Mouse (Mus musculus) 3134 (cell line): ENCODE data around the gene Clptm1.

ENCODE experiments used
- DNase-seq: peaks from one replicate; pipeline ENCODE4 v3.0.0-alpha.2; 2011; ENCODE audit warnings: low spot score; ENCODE audit not compliant: insufficient read length; ENCODE audit errors: extremely low read depth

The Clptm1 gene

DNA sequence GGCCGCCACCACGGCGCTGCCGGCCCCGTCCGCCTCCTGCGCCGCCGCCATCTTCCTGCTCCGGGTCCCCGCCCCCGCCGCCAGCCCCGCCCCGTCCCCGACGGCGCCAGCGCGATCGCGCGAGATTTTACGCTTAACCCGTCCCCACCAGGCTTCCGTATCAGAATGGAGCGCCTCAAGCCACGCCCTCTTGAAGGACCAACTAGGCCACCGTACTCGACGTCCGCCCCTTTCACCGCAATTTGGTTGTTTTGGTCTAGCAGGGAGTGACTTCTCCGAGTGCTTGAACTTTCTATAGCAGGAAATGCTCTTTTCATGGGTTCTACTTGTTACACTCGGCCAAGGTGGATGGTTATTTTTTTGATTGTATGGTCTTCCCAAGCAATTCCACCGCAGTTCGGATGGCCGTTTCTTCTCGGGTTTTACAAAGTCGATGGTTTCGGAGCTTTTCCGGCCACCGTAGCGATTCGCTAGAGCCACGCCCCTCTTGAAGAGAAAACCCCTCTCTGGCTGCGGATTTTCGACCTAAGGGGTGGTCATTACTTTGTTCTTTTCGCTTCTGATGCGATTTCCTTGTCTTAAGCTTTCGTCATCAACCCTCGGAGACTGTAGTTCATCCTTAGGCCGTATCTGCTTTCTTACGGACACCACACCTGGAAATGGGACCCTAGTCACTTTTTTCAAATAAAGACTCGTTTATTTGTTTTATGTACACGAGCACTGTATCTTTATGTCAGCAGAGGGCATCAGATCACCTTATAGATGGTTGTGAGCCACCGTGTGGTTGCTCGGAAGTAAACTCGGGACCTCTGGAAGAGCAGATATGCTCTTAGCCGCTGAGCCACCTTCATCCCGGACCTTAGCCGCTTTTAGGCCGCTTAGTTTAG, at the start of gene Clptm1:
TSS of gene Clptm1 (minus strand) at position 79 of the 887 bp plus-strand sequence.
- DNase-seq, result peak; percentile 89

DNA sequence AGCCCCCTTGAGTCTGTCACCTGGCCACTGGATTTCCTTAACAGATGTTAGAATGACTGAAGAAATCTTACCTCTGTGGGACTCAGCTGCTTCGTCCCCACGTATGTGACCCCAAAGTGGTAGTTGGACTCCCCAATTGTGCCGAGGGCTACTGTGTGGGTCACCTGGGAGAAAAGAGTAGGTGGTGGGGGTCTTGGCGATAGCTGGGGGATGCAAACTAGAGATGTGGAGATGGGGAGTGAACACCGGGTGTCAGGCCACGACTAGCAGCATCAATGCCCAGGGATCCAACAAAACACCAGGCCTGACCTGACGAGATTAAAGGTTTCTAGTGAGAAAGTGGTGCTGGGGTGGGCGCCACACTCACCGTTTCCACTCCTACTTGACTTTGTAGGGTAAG, 48.8 kb upstream of the Clptm1 start:
- no peak for DNase-seq

DNA sequence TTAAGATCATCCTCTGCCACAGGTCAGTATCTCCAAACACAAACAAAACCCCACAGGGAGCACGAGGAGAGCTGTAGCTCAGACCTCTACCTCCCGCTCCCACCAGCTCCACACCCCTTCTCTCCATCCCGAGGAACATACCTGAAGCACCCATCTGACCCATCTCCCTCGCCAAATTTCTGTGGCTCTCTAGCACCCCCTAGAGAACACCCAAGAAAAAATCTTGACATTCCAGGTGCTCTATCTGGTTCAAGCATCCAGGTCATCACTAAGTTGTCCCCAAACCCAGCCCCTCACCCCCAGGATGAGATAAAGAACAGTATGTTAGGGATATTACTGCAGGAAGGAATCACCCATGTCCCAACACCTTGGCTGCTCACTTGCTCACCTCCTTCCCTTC, 48.4 kb upstream of the Clptm1 start:
- DNase-seq, result no peak

DNA sequence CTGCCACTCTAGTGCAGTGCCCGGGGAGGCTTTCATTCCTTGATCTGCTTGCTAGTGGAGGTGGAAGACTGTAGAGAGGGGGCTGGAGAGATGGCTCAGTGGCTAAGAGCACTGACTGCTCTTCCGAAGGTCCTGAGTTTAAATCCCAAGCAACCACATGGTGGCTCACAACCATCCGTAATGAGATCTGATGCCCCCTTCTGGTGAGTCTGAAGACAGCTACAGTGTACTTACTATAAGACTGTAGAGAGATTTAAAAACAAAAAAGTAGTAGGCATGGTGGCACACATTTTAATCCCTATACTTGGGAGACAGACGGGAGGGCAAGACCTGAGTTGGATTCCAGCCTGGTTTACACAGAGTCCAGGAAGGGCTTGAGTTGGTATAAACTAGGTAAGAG, 47.6 kb upstream of the Clptm1 start:
- no peak for DNase-seq

DNA sequence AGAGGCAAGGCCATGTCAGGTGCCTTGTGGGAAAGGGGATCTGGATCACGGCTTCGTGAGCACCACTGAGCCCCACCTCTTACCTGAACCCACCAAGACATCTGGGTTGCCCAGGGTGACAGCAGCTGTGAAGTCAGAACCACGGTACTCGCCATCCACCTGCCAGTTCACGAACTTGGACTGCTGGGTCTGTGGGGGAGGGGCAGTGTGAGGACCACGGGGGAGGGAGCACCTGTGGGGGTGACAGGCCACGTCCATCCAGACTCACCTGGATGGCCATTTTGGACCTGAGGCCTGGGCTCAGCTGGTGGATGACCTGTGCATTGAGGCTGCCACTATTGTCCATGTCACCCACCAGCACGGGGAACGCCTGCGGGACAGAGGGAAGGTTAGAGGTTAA, 45.8 kb upstream of the Clptm1 start:
- no peak for DNase-seq

- DNase-seq, result no peak
Measured at GRCm38 (mm10) chr7:19705271-19705670, 40.4 kb upstream of the Clptm1 start.

- DNase-seq, result no peak
Measured at GRCm38 (mm10) chr7:19704475-19704874, 39.6 kb upstream of the Clptm1 start.

DNA sequence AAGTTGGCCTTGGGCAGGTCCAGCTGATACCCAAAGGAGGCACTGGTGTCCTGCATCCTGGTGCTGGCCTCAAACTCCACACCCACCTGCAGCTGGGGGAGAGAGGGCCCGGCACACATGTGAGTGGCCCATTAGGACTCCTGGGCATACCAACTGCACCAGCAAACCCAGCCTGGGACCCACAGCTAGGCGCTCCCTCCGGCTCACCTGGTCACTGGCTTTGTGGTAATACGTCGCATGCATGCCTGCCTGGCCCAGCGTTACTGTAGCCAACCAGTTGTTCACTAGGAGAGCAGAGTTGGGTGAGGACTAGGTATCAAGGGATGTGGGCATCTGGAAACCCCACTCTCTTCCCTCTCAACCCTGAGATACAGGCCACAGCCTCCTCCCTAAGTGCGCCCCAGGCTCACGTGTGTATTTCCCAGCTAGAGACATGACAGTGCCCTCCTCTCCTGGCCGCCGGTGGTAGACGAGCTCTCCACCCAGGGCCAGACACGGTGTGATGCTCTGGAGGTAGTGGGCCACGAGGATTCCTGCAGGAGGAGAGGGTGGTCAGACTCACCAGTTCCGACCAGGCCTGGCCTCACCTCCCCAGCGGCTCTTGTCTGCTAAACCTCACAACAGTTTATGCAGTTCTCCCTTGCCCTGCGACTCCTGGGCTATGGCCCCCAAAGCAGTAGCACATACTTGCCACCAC, 38.2 kb upstream of the Clptm1 start:
- DNase-seq, result no peak

DNA sequence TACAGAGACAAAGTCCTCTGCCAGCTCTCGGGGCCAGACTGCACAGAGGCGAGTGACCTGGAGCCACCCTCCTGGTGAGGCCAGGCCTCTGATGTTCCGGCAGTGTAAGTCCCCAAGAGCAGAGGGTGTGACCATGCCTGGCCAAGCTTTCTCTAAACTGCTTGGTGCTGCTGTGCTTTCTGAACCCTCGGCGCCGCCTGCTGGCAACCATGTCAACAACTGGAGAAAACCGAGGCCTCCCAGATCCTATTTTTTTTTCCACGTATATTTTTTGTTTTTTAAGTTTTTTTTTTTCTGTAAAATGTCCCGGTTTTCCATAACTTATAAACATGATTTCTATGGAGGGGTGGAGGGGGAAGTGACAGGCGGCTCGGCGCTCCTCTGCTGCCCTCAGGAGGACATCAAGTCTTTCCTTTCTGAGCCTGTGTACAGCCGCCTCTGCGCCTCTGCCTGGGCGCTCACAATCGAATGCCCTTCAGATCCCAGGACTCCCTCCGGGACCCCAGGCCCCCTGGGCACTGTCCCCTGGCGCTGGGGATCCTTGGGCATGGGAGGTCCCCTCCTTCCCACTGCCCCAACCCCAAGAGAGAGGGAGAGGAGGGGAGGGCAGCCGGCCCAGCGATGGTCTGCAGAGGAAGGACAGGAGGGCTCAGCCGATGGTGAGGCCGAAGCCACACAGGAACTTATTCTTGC, 36.4 kb upstream of the Clptm1 start:
- DNase-seq, result no peak

- DNase-seq, result no peak
Measured at GRCm38 (mm10) chr7:19700299-19701068, 35.7 kb upstream of the Clptm1 start.

- no peak for DNase-seq
Measured at GRCm38 (mm10) chr7:19699827-19700148, 35.0 kb upstream of the Clptm1 start.

DNA sequence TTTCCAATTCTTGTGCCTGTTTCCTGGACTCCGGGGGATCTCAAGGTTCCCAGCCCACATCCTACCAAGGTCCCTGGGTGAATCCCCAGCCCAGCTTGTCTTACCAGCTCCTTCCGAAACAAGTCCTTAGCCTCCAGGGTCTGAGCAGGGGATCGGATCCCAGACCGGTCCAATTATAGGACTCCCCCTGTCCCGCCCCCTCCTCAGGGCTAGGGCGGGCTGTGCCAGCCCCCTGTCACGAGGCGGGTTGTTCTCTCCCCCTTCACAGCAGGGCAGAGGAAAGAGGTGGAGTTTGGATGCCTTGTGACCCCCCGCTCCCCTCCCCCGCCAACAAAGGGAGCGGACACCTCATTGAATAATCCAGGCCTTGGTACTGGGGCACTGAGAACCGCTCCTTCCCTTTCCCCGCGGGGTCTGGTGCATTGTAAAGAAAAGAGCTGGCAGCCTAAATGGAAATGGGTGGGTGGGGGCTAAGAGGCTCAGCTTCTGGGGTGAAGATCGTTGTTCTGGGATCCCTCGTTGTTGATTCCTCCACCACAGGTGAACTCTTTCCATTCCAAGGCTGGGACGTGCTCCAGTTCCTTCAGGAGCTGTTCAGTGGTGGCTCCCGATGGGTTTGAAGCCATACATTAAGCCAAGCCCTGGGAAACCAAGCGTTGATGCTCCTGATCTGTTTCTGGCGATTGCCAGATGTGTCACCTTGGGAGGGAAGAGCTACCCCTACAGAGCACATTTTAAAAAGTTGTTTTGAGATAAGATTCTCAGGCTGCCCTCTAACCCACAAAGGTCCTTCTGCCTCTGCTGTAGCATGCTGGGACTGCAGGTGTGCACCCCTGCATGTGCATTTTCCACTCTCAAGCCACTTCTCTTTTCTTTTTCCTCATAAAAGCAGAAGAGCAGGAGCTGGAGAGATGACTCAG, 34.3 kb upstream of the Clptm1 start, which contains the start of gene Apoe:
TSS of gene Apoe (minus strand) at position 282 of the 920 bp plus-strand sequence.
- no peak for DNase-seq

- no peak for DNase-seq
Measured at GRCm38 (mm10) chr7:19697949-19698906, 33.4 kb upstream of the Clptm1 start.

DNA sequence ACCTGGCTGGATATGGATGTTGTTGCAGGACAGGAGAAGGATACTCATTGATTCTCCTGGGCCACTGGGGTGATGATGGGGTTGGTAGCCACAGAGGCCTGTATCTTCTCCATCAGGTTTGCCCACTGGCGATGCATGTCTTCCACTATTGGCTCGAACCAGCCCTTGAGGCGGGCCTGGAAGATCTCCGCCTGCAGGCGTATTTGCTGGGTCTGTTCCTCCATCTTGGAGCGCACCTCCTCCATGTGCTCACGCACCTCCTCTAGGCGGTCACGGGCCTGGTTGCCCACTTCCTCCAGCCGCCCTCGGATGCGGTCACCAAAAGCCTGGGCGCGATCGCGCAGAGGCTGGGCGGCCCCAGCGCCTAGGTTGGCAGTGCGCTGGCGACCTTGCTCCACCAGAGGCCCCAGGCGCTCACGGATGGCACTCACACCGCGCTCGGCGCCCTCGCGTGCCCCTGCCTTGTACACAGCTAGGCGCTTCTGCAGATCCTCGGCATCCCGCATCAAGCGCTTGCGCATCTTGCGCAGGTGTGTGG, 31.6 kb upstream of the Clptm1 start:
- no peak for DNase-seq

DNA sequence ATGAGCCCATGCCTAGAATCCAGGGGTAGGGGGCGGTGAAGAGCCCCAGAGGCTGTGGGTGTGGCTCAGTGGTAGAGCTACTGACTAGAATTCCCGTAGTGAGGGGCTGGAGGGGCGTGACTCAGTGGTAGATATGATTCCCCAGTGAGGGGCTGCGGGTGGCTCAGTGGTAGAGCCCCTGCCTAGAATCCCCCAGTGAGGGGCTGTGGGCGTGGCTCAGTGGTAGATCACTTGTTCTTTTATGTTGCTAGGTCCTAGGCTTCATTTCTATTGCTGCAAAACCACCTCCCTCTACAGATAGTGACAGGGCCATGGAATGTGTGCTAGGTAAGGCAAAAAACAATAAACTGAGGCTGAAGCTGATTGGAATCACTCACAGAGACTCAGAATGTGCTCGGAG, 31.0 kb upstream of the Clptm1 start:
- DNase-seq, result no peak

DNA sequence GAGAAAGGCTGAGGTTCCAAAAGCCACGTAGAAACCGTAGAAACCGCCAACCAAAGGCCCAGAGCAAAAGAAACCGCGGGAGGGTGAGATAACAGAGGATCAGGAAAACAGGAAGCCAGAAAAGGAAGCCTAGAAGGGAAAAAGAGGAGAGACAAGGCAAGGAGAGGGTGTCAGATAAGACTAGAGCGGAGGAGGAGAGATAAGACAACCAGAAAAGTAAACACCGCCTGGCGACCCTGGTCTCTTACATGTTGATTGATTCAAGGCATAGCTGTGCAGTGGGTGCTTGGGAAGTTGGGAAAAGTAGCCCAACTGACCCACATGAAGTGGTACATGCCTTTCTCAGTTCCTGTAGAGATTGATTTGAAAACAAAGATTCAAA, 30.4 kb upstream of the Clptm1 start:
- DNase-seq, result no peak

DNA sequence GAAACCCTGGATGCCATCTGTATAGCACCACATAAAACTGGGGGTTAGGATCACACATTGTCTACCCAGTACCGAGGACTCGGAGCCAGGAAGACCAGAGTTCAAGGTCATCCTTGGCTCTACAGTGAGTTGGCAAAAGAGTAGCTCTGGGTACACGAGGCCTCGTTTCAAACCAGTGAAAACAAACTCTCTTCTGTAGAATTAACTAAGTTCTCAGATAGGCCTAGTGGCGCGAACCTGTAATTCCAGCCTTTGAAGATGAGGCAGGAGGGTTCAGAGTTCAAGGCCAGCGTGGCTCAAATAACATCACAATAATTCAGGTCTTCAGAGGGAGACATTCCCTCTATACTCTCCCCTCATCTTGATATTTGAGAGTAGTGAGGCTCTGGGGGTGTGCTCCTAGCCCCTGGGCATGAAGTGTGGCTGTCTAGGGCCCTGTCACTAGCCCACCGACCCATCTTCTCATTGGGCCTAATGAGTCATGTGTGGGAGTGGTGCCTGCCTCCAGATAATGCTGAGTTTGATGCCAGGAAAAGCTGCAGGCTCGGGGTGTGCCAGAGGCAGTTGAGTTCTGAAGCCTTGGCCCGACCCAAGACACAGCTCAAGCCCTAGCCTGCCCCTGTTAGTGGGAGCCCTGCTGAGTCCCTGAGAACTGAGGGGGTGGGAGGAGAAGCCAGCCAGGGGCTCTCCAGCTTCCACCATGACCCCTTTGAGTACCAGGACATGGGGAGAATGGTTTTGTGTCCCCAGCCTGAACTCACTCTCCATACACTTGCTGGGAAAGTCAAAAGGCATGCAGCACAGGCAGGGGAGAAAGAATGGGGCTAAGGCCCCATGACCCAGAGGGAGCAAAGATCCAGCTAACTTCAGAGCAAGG, 29.7 kb upstream of the Clptm1 start:
- DNase-seq, result no peak
